Mouse (Mus musculus): ENCODE measurements around the gene Tmem132d.

Tmem132d gene

DNA sequence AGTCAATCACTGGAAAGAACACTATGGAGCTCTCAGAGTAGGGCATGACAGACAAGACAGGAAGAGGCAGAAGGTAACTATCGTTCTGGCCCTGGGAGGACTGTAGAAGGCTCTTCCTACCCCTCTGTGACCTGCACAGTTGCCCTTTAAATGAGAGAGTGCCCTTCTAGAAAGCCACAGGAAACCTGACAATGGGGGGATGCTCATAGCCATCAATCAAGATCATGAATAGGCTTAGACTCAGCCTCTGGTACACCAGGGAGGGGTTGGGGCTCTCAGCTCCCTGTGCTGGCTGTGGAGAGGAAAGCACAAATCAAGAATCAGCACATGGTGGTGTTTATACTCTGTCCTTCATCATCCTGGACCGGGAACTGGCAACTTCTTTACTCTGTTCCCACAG is 227.2 kb downstream of the Tmem132d start:
- no peak for DNase-seq

GRCm38 (mm10) chr5:128204685-128205320 is 228.1 kb downstream of the Tmem132d start:
- no peak for DNase-seq

DNA sequence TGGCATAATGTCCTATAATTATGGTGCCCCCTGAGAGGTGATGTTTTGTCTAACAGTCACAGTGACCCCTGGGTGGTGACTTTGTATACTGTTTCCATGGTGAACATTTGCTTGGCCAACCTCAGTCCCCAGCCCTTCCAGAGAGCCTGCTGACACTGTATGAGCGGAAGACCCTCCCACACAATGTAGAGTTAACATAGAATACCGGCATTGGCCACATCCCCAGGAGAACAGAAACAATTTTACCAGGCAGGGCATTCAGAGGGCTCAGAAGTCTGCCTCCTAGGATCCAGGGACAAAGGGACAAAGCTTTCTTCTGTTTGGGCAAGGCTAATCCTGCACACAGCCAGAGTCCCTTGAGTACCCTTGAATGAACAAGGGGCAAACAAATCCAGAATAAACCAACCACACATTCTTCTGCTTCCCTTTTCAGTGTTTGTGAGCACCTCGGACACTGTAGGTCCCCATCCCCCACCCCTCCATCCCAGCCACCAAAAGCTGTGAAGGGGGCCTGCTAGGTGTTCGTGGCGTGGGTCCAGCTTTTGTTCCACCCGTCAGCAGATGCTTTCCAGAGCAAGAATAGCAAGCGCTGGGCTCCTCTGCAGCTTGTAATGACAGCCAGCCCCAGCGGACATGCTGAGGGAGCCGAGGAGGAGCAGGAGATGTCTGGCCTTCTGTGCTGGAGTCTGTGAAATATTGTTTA is 228.8 kb downstream of the Tmem132d start:
- DNase-seq, result no peak

DNA sequence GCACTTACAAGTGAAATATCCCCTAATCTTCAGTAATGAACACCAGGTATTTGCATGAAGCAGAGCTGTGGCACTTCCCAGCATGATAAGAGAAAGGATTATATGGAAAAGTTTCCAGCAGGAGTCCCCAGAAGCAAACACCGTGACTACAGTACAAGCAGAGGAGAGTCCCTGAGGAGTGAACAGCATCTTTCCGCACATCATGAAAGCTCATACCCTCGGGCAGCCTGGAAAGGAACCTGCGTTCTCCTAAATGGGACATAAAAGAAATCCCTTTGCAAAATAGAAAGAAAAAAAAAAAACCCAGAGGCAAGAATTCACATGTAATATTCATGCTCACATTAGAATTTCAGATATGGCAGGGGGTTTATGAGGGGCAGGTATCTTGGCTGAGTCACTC is 238.8 kb downstream of the Tmem132d start:
- no peak for DNase-seq

DNA sequence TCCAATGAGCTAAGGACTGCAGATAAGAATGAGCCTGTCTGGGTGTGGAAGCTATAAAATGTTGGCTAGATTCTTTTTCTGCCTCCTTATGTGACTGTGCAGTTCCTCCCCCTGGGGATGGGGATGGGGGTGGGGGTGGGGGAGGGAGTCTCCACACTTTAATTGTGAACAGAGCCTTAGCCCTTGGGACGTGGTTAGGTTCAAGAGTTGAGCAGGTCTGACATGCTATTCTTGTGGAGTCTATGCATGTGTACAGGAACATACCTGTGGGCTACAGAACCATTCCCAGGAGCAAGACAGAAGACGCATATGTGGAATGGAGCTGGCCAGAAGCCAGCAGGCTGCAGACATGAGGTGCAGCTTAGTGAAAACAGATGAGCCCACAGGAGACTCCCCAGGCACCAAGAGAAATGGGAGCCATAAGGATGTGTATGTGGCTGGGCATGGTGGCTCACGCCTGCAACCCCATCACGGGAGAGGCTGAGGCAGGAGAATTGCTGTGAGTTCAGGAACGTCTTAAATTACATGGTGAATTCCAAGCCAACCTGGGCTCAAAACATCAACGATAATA is 240.3 kb downstream of the Tmem132d start:
- DNase-seq, result no peak

DNA sequence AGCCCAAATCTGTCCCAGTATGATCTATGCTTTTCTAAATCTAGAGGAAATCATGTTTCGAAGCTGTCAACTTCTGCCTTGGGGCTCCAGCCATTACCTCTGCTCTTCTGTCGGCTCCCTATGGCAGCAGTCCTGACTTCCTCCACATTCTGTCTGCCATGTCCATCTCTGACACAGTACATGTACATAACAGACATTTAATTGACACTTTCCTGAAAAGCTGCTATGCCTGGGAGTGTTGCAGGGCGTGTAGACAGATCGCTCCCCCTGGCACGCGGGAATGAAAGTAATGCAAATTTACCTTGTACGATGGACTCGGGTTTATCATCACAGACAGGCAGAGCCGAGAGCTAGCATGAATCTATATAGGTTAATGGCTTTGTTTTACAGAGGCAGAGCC is 241.2 kb downstream of the Tmem132d start:
- no peak for DNase-seq

DNA sequence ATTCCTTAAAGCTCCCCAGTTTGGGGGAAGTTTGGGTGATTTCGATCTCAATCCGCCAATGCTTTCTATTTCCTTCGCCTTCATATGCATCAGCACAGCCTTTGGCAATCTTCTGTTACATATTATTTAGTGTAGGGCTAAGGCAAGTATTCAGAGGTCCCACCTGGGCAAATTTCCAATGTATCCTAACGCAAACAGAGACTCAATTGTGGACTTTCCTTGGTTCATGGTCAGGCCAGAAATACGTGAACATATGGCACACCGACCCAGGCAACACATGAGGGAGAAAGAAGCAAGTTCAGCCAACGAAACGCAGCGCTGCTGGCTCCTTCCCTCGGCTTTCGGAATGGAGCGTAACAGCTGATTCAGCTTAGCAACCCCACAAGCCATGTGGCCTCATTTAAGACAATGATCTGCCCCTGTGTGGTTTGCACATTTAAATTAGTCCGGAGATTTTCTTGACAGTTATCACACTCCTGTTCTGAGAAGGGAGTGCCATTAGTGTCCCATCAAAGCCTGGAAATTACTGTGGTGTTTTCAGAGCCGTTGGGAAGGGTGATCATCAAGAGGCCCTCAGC is 242.5 kb downstream of the Tmem132d start:
- DNase-seq, result no peak

DNA sequence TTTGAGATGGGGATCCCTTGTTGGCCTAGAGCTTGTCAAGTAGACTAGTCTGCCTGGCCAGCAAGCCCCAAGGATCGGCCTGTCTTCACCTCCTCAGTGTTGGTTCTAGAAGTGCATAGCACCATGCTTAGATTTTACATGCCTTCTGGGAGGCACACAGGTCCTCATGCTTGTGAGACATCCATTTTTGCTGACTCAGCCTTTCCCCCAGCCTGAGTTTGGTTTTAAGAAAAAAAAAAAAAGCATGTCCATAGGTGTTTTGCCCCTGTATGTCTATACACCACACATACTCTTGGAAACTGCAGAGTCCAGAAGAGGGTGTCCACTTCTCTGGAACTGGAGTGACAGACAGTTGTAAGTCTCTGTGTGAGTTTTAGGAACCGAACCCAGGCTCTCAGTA is 256.6 kb downstream of the Tmem132d start:
- DNase-seq, result no peak

DNA sequence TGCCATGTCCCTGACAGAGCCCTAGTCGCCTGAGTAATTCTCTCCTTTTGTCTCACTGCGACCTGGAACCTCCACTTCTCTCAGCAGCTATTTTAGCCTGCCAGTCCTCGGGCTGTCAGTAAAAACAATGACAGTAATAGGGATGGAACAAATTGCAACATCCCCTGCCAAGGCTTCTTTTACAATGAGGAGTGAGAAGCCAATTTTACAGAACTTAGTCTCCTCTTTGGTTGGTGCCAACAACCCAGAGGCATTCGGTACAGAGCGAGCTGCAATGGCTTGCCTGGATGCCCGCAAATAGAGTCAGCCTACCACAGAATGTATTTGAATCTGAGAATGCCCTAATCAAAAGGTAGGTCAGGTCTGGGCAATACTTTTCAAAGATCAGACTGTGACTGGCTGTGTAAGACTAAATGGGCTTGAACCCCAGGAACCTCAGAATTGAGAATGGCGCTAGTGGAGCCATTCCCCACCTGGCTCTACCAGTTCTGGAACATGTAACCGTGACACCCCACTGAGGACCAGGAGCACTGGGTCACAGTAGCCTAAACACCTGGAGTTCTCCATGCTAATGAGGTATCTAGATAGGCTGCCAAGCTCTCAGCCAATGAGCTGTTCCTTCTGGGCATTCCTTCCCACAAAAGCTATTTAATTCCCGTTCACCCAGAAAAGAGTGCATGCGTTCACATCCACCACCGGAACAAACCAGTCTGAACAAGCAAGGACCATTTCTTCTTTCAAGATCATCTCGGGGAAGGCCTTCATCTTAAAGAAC is 273.8 kb downstream of the Tmem132d start:
- no peak for DNase-seq

- DNase-seq, result no peak
Measured at GRCm38 (mm10) chr5:128151461-128151860, 281.4 kb downstream of the Tmem132d start.

DNA sequence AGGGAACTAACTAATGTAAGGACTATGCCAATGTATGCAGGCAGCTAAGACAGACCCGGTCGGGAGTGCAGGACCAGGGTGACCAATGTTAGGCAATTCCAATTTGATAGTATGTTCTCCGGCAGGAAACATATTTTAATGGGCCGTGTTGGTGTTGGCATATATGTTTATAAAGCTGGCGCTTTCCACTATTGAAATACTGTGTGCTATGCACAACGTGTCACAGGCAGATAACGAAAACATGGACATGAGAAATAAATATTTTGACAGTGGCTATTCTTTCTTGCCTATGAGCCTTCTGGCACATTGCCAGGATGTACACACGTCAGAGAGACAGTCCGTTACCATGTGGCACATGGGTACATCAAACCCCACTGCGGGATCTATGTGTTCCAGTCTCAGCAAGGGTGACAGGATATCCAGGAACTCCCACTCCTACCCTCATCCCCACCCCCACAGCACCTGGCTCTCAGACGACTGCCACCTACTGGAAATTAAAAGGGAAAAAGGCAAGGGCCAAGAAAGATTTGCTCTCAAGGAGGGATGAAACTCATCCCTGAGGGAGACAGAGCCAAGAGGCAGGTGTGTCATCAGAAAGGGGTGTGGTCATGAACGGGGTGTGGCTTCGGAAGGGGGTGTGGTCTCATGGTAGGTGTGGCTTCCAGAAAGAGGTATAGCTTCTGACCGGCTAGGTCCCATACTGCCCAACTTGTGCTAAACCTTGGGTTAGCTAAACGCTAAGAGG is 285.8 kb downstream of the Tmem132d start:
- no peak for DNase-seq

- no peak for DNase-seq
Measured at GRCm38 (mm10) chr5:128144799-128145198, 288.1 kb downstream of the Tmem132d start.

DNA sequence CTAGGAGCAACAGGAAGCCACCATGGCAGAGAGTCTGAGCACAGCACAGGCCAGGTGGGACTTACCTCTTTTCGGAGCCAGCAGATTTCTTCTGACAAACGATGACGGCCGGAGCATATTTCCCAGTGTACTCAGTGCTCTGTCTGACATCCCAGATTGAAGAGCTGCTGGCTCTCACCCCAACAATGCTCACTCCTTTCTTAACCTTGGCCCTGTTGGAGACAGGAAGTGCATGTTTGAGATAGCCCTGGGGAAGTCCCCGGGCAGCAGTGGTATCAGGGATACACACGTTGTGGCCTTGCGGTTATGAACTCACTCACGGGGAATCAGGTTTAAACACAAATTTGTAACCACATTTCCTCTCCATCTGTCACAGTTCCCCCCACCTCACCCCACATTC is 296.1 kb downstream of the Tmem132d start:
- no peak for DNase-seq

- no peak for DNase-seq
Measured at GRCm38 (mm10) chr5:128122656-128123055, 310.2 kb downstream of the Tmem132d start.

GRCm38 (mm10) chr5:128119171-128119570 is 313.7 kb downstream of the Tmem132d start:
- DNase-seq, result no peak

GRCm38 (mm10) chr5:128113107-128113506 is 319.8 kb downstream of the Tmem132d start:
- no peak for DNase-seq

GRCm38 (mm10) chr5:128112518-128112917 is 320.4 kb downstream of the Tmem132d start:
- DNase-seq, result no peak

DNA sequence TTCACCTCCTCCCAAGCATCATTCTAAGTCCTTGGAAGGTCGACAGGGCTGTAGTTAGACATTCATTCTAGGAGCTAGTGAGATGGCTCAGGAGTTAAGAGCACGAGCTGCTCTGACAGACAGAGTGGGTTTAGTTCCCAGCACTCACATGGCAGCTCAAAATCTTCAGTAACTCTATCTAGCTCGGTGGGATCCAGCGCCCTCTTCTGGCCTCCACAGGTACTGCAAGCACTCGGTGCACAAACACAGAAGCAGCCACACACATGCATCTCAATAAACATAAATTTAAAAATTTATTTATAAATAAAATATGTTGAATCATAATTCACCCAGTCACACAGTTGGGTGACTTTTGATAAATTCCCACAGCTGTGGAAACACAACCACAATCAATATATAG is 321.2 kb downstream of the Tmem132d start:
- no peak for DNase-seq

DNA sequence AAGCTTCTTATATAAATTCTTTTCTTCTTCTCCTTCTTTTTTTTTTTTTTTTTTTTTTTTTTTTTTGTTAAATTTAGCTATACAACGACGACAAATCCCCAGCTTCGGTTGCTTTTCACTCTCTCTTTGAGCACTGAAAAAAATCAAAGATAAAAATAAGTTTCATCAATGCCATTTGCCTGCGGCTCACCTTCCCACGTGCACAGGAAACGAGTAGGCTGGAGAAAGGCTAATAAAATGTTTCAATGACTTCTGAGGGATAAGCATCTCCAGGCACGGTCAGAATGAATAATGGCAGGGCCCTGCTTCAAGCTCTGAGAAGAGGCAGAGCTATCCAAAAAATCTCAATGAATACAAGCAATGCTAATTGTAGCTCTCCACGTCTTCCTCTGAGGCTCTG is 330.3 kb downstream of the Tmem132d start:
- DNase-seq, result no peak

DNA sequence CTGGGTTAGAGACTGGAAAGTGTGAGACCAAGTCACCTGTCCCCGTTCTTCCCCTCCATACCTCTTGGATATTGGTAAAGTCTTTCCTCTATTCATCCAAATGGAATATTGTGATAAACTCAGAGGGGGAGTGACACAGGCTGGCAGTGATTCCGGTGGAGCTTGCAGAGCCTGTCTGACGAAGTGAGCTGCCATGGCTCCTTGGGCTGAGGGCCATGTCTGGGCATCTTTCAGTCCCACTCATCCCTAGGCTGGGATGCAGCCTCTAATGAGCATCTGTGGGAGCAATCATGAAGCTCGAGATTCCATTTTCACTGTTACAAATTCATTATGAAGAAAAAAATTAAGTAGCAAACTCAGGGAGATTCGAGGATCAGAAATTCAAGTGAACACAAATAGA is 332.5 kb downstream of the Tmem132d start:
- DNase-seq, result no peak

DNA sequence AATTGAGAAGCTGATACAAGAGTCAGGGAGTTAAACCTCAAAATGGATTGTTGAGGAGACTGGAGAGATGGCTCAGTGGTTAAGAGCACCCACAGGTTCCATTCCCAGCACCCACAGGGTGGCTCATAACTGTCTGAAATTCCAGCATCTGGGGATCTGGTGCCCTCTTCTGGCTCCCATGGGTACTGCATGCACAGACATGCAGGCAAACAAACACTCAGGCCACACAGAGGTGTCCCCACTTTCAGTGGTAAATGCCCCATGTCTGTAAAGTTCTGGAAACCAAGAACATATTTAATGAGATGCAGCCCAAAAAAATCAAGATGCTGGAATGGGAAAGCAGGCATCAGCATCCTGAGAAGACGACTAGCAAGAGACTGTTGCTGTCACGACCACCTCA is 333.4 kb downstream of the Tmem132d start:
- no peak for DNase-seq

- DNase-seq, result no peak
Measured at GRCm38 (mm10) chr5:128090578-128090977, 342.3 kb downstream of the Tmem132d start.

DNA sequence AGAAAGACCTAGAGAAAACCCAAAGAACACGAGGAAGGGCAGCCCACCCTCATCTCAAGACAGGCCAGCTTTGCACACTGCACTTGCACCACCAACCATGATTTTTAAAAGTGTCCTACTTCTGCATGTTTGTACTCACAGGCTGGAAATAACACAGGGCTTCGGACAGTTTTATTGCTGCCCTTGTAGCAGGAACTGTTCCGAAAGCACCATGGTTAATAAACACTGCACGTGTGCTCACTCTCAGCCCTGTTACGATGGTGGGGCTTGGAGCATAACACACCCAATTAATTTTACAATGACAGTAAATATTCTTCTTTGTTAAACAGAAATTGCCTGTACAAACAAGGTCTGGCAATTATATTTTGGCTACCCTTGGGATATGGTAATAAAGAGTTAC is 357.4 kb downstream of the Tmem132d start:
- no peak for DNase-seq

All from kidney, adult 18-20 months (tissue).